9 mouse cellular contexts compared by ENCODE assay signal in the genomic region with DNA sequence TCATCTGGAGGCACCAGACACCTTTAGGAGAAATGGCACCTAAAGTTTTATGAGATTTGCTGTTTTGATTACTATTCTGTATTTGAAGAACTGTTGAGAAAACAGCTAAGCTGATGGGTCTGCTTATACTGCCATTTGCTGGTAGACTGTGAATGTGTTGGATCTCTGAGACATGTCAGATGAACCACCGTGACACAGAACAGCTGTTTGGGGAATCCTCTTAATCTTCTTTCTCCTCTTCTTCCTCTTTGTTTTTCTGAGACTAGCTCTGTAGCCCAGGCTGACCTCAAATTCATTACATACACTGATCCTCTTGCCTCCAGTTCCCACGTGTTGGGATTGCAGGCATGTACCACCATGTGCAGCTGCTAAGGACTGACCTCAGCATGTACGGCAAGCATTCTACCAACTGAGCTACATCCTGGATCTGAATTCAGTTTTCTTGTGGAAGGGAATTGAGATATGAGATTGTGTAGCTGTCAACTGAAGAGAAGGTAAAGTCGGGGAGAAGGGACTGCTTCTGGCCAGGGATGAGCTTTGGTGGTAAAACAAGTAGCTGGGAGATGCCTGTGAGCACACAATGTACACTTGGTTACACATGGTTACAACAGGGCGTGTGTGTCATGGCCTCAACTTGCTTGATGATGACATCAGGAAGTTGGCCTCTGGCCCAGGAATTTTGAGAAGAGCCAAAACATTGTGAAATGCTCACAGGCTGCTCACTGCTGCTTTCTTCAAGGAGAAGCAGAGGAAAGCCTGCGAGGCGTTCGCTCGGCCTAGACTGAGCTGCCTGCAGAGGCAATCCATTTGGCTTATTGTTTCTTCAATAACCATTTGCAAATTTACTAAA. TPM values are rescaled to one million over a fixed set of nuclear protein-coding genes. Genes with fewer than 3 reads are reported as not detected.
A peak's percentile ranks its signal among the peaks of the same experiment; 100 is the strongest.
DNase-seq lines count a peak whose midpoint lies in the region; ATAC-seq and TF ChIP-seq lines count a peak whose summit lies in the region.
"Had no signal": no experiment of that assay in that cellular context is flagged by ENCODE, and none has a peak within 500 bp of the region (broad histone marks: within the 10 kb centered on the region; RNA-seq: fewer than 3 reads in every experiment).

No protein-coding gene starts in this region.

- no peaks in the 10 kb centered on the region for H3K36me3 ChIP-seq in midbrain, embryonic 14.5 days (ENCODE audit: control insufficient read depth, insufficient read depth, low read length)
- no peaks in the 10 kb centered on the region for H3K36me3 ChIP-seq in midbrain, embryonic 11.5 days (ENCODE audit: control insufficient read depth, insufficient read depth, low read length)

- no peaks in the 10 kb centered on the region for H3K9me3 ChIP-seq in midbrain, embryonic 14.5 days (ENCODE audit: control insufficient read depth, low read length)
- H3K9me3 ChIP-seq in midbrain, embryonic 11.5 days (ENCODE audit: control insufficient read depth, low read length): no peaks in the 10 kb centered on the region

- no peak for TF ChIP-seq POLR2A in cerebellum, adult 2 months (IDR thresholded peaks at IDR 0.05; ENCODE audit: borderline replicate concordance, insufficient read depth, low read length)

- no peak overlapping the region for H3K9ac ChIP-seq in midbrain, embryonic 14.5 days (replicated peaks; ENCODE audit: low read length)
- H3K9ac ChIP-seq in midbrain, embryonic 11.5 days (ENCODE audit: low read length): no peak overlapping the region

- WGBS in midbrain, embryonic 14.5 days: 77% methylated on average over 9 of the region's 9 CpGs
- WGBS in midbrain, embryonic 11.5 days: 78% methylated on average over 9 of the region's 9 CpGs
- 39% methylated on average over 9 of the region's 9 CpGs for WGBS in cerebellum, adult 2 months

- no peak overlapping the region for H3K4me3 ChIP-seq in midbrain, embryonic 14.5 days (replicated peaks; ENCODE audit: low read depth, low read length)
- no peak overlapping the region for H3K4me3 ChIP-seq in midbrain, embryonic 11.5 days (ENCODE audit: low read depth, low read length)
- H3K4me3 ChIP-seq in cerebellum, adult 2 months (replicated peaks; ENCODE audit: insufficient read depth, low read depth, low read length): no peak overlapping the region

- H3K27ac ChIP-seq in midbrain, embryonic 14.5 days (replicated peaks; ENCODE audit: low read depth, low read length): no peak overlapping the region
- no peak overlapping the region for H3K27ac ChIP-seq in midbrain, embryonic 11.5 days (ENCODE audit: low read depth, low read length)
- H3K27ac ChIP-seq in cerebellum, adult 2 months (ENCODE audit: insufficient read depth, low read length): no peak overlapping the region

- no peaks in the 10 kb centered on the region for H3K27me3 ChIP-seq in midbrain, embryonic 14.5 days (ENCODE audit: control insufficient read depth, insufficient read depth, low read length)
- no peaks in the 10 kb centered on the region for H3K27me3 ChIP-seq in midbrain, embryonic 11.5 days (ENCODE audit: control insufficient read depth, insufficient read depth, low read length)
- no peaks in the 10 kb centered on the region; the same call in 1 of the 2 replicates for H3K27me3 ChIP-seq in cerebellum, adult 2 months (ENCODE audit: control insufficient read depth, insufficient read depth, low read length)

- no peak for TF ChIP-seq CTCF in cerebellum, adult 2 months (IDR thresholded peaks at IDR 0.05; ENCODE audit: borderline replicate concordance, insufficient read depth, low read depth, low read length)

- ATAC-seq in midbrain, embryonic 14.5 days (ENCODE audit: low FRiP score, low TSS enrichment): no peak
- ATAC-seq in midbrain, embryonic 11.5 days (ENCODE audit: low FRiP score): no peak
- ATAC-seq in neutrophil, adult 5-6 weeks (ENCODE audit: extremely low read depth, insufficient number of reproducible peaks, low FRiP score, poor library complexity, severe bottlenecking): peak; percentile 82
- no peak for ATAC-seq in CD4-positive, CD25-positive, alpha-beta regulatory T cell, adult 4 months

- DNase-seq in midbrain, embryonic 14.5 days: peak; percentile 8
- no peak for DNase-seq in midbrain, embryonic 11.5 days (ENCODE audit: low spot score, missing footprints)
- peak; percentile 31 to 56 for DNase-seq in cerebellum, adult 2 months
- DNase-seq in heart, adult 9 months (ENCODE audit: low spot score in 2 of 2): peak; percentile 93 to 96
- peak; percentile 89 for DNase-seq in kidney, postnatal 25 days
- no peak for DNase-seq in right cerebral cortex, postnatal 4 days

- H3K4me1 ChIP-seq in midbrain, embryonic 14.5 days (ENCODE audit: control insufficient read depth, insufficient read depth, low read length): no peaks in the 10 kb centered on the region
- H3K4me1 ChIP-seq in midbrain, embryonic 11.5 days (ENCODE audit: control insufficient read depth, insufficient read depth, low read length): no peaks in the 10 kb centered on the region
- peaks cover 3% of the 10 kb centered on the region; the same call in 1 of the 2 replicates for H3K4me1 ChIP-seq in cerebellum, adult 2 months (ENCODE audit: control insufficient read depth, insufficient read depth, low read length)

- no peak overlapping the region for H3K4me2 ChIP-seq in midbrain, embryonic 14.5 days (ENCODE audit: low read length)
- H3K4me2 ChIP-seq in midbrain, embryonic 11.5 days: no peak overlapping the region

RNA-seq across cellular contexts. Expression of a gene that starts 3.9 kb away (rescaled TPM):
- polyA plus RNA-seq in midbrain, embryonic 14.5 days (2014; fragmentation: Nextera tagmentation; extraction: Ambion mirVana): not detected in 2 replicates
- not detected in 2 replicates for polyA plus RNA-seq in midbrain, embryonic 11.5 days (2014; fragmentation: Nextera tagmentation; extraction: Ambion mirVana)
- 0.33 and 1.0 TPM in 2 replicates for polyA plus RNA-seq in cerebellum, adult 2 months (2012; rRNA removed)
- 7.2 and 12.5 TPM in 2 replicates for total RNA-seq in neutrophil, adult 5-6 weeks (2017)
- polyA plus RNA-seq in CD4-positive, CD25-positive, alpha-beta regulatory T cell, adult 4 months (2017; shearing (Covaris generic)): not detected
- total RNA-seq: left cerebral cortex, postnatal 25 days had no signal

RNA-seq across cellular contexts. Expression of a gene that starts 9.0 kb away (rescaled TPM):
- not detected in 2 replicates for polyA plus RNA-seq in midbrain, embryonic 14.5 days (2014; fragmentation: Nextera tagmentation; extraction: Ambion mirVana)
- not detected in 2 replicates for polyA plus RNA-seq in midbrain, embryonic 11.5 days (2014; fragmentation: Nextera tagmentation; extraction: Ambion mirVana)
- 0.72 and 0.84 TPM in 2 replicates for polyA plus RNA-seq in cerebellum, adult 2 months (2012; rRNA removed)
- total RNA-seq in neutrophil, adult 5-6 weeks (2017): 7.4 and 12.2 TPM in 2 replicates
- polyA plus RNA-seq in CD4-positive, CD25-positive, alpha-beta regulatory T cell, adult 4 months (2017; shearing (Covaris generic)): not detected
- total RNA-seq: left cerebral cortex, postnatal 25 days had no signal

RNA-seq across cellular contexts. Expression of a gene that starts 23.1 kb away (rescaled TPM):
- polyA plus RNA-seq in midbrain, embryonic 14.5 days (2014; fragmentation: Nextera tagmentation; extraction: Ambion mirVana): 0.09 and 0.14 TPM in 2 replicates
- polyA plus RNA-seq in midbrain, embryonic 11.5 days (2014; fragmentation: Nextera tagmentation; extraction: Ambion mirVana): 0.30 and 0.66 TPM in 2 replicates
- 0.43 and 0.46 TPM in 2 replicates for polyA plus RNA-seq in cerebellum, adult 2 months (2012; rRNA removed)
- total RNA-seq in neutrophil, adult 5-6 weeks (2017): 1.2 and 2.5 TPM in 2 replicates
- polyA plus RNA-seq in CD4-positive, CD25-positive, alpha-beta regulatory T cell, adult 4 months (2017; shearing (Covaris generic)): 1 to 10 TPM in 1 of 2 experiments, under 1 TPM in 1; 0.98 to 1.2 TPM

RNA-seq across cellular contexts. Expression of a gene that starts 38.1 kb away (rescaled TPM):
- not detected in 2 replicates for polyA plus RNA-seq in midbrain, embryonic 14.5 days (2014; fragmentation: Nextera tagmentation; extraction: Ambion mirVana)
- not detected in 2 replicates for polyA plus RNA-seq in midbrain, embryonic 11.5 days (2014; fragmentation: Nextera tagmentation; extraction: Ambion mirVana)
- polyA plus RNA-seq in cerebellum, adult 2 months (2012; rRNA removed): 0.19 and 0.20 TPM in 2 replicates
- 2.2 and 2.3 TPM in 2 replicates for total RNA-seq in neutrophil, adult 5-6 weeks (2017)
- not detected for polyA plus RNA-seq in CD4-positive, CD25-positive, alpha-beta regulatory T cell, adult 4 months (2017; shearing (Covaris generic))

RNA-seq across cellular contexts. Expression of a gene that starts 46.8 kb away (rescaled TPM):
- polyA plus RNA-seq in midbrain, embryonic 14.5 days (2014; fragmentation: Nextera tagmentation; extraction: Ambion mirVana): 42.1 and 55.7 TPM in 2 replicates
- 53.2 and 60.2 TPM in 2 replicates for polyA plus RNA-seq in midbrain, embryonic 11.5 days (2014; fragmentation: Nextera tagmentation; extraction: Ambion mirVana)
- 123 and 129 TPM in 2 replicates for polyA plus RNA-seq in cerebellum, adult 2 months (2012; rRNA removed)
- 327 and 356 TPM in 2 replicates for total RNA-seq in neutrophil, adult 5-6 weeks (2017)
- polyA plus RNA-seq in CD4-positive, CD25-positive, alpha-beta regulatory T cell, adult 4 months (2017; shearing (Covaris generic)): 10 to 100 TPM; 37.2 to 50.6 TPM

Comparison
In these comparisons a context has a peak if more than half of its experiments do, and no peak if none do; other contexts are left out.
1. DNase-seq: peak in midbrain, embryonic 14.5 days (single experiment), cerebellum, adult 2 months (2 of 2), heart, adult 9 months (2 of 2) and kidney, postnatal 25 days (2 of 2); none in midbrain, embryonic 11.5 days (single experiment) and right cerebral cortex, postnatal 4 days (single experiment).